Mouse (Mus musculus) left cerebral cortex, postnatal 4 days (tissue): ENCODE measurements around the gene Gm21958. TPM values are rescaled to one million over a fixed set of nuclear protein-coding genes. Genes with fewer than 3 reads are reported as not detected.
"Not testable (repeated sequence)": the region's sequence is repeated elsewhere in the genome, so short reads cannot be mapped to it uniquely, and the experiment has no call there.

Experiments
- DNase-seq: peaks from one replicate; pipeline ENCODE4 v3.0.0-alpha.2; 2022
- intact Hi-C: fragments of 180-260 bp; cut with DNase I; formaldehyde crosslinking; loops from one replicate; pipeline ENCODE4 v1.15.1; 2025
- total RNA-seq, 2 experiments: library from RNA; stranded (reverse); gene quantifications; 2 replicates each; pipeline ENCODE4 v1.2.3; 2021

The Gm21958 gene
- total RNA-seq, 2 experiments from 2014 or later, result not detected

GRCm38 (mm10) chr3:54725344-54725743 is 11.2 kb upstream of the Gm21958 start:
- intact Hi-C loops, result no loop called here

GRCm38 (mm10) chr3:54723741-54724500 is 9.8 kb upstream of the Gm21958 start:
- intact Hi-C loops, result no loop called here
- no peak for DNase-seq

More at GRCm38 (mm10) chr3:54725344-54725743, 11.2 kb upstream of the Gm21958 start:
- DNase-seq, result no peak

- intact Hi-C loops, result no loop called here
- DNase-seq, result no peak
These were observed 4.8 kb upstream of the Gm21958 start for GRCm38 (mm10) chr3:54718947-54719346.

- DNase-seq, result no peak
- intact Hi-C loops, result no loop called here
These were observed 3.2 kb upstream of the Gm21958 start for GRCm38 (mm10) chr3:54717348-54717747.

GRCm38 (mm10) chr3:54715461-54715860 is 1.3 kb upstream of the Gm21958 start:
- intact Hi-C loops, result no loop called here
- DNase-seq, result no peak

GRCm38 (mm10) chr3:54708972-54709371 is 5.2 kb downstream of the Gm21958 start:
- intact Hi-C loops, result no loop called here
- no peak for DNase-seq

- DNase-seq, intact Hi-C loops: not testable (repeated sequence)
These were observed 10.0 kb downstream of the Gm21958 start for GRCm38 (mm10) chr3:54704106-54704505.

GRCm38 (mm10) chr3:54699759-54700301 is 14.3 kb downstream of the Gm21958 start:
- intact Hi-C loops, result no loop called here
- DNase-seq, result no peak

- intact Hi-C loops, result no loop called here
- DNase-seq, result no peak
These were observed 21.1 kb downstream of the Gm21958 start for GRCm38 (mm10) chr3:54693056-54693415.

GRCm38 (mm10) chr3:54692202-54693055 is 21.7 kb downstream of the Gm21958 start, which contains the start of gene Supt20:
Gene Supt20 (plus strand): TSS chr3:54692807.
- DNase-seq, result peak; percentile 96
- intact Hi-C loops, result no loop called here

- no peak for DNase-seq
- intact Hi-C loops, result no loop called here
These were observed 25.1 kb downstream of the Gm21958 start for GRCm38 (mm10) chr3:54689091-54689490.

GRCm38 (mm10) chr3:54687245-54687644 is 26.9 kb downstream of the Gm21958 start:
- intact Hi-C loops, result no loop called here
- no peak for DNase-seq

- intact Hi-C loops, result no loop called here
- DNase-seq, result no peak
These were observed 29.0 kb downstream of the Gm21958 start for GRCm38 (mm10) chr3:54685202-54685601.

GRCm38 (mm10) chr3:54681310-54682204 is 32.6 kb downstream of the Gm21958 start:
- intact Hi-C loops, result no loop called here

GRCm38 (mm10) chr3:54676818-54677217 is 37.3 kb downstream of the Gm21958 start:
- intact Hi-C loops, result loop anchor here (5.0 kb wide), 1 partner anchor 940 kb away; no protein-coding TSS in a partner anchor
- DNase-seq, result no peak

More at GRCm38 (mm10) chr3:54681310-54682204, 32.6 kb downstream of the Gm21958 start:
- DNase-seq, result no peak

- intact Hi-C loops, result loop anchor here (5.0 kb wide), 2 partner anchors 316 to 516 kb away; partner anchors contain the start of gene Trpc4
- peak; percentile 5 for DNase-seq
These were observed 41.3 kb downstream of the Gm21958 start for GRCm38 (mm10) chr3:54672557-54673529.

GRCm38 (mm10) chr3:54672111-54672510 is 42.0 kb downstream of the Gm21958 start:
- intact Hi-C loops, result loop anchor here (5.0 kb wide), 2 partner anchors 315 to 515 kb away; partner anchors contain the start of gene Trpc4
- DNase-seq, result no peak

- intact Hi-C loops, result no loop called here
- no peak for DNase-seq
These were observed 44.6 kb downstream of the Gm21958 start for GRCm38 (mm10) chr3:54669559-54669958.

GRCm38 (mm10) chr3:54668722-54669121 is 45.4 kb downstream of the Gm21958 start:
- DNase-seq, result no peak
- intact Hi-C loops, result no loop called here
